Mouse (Mus musculus) bone marrow, adult 2 months (tissue): ENCODE results near the gene Cwf19l1.

Source experiments
- CTCF ChIP-seq: fragments of 200-500 bp; IDR thresholded peaks from 2 replicates; pipeline ENCODE4 v1.5.1; 2011; ENCODE audit warnings: low read length, control low read depth; ENCODE audit not compliant: control insufficient read depth, insufficient read depth
- POLR2A ChIP-seq: fragments of 200-500 bp; IDR thresholded peaks from 2 replicates; pipeline ENCODE4 v1.6.1; 2011; ENCODE audit warnings: low read depth, mild to moderate bottlenecking, control low read depth, low read length, borderline replicate concordance; ENCODE audit not compliant: control insufficient read depth

- TF ChIP-seq CTCF (no peak), POLR2A (no peak)
Measured at GRCm38 (mm10) chr19:44135960-44136485, 347 bp upstream of the Cwf19l1 start.
